Mouse (Mus musculus): Measurements from ENCODE around the gene Aqp1.

DNA sequence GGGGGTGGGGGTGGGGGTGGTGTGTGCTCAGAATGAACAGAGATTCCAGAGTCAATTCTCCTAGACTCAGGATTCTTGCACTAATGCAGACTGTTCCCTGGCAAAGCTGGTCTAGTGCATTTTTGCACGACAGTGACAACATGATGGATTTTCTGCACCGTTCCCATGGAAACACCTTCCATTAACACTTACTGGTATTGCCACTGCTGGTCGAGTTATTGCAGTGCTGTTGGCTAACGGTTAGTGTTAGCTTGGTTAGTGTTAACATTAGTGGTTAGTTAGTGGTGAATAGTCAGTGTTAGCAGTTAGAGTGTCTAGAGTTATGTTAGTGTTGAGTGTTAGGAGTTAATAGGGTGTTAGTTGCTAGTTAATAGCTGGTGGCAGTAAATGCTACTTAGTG, 55.6 kb downstream of the Aqp1 start:
- TF ChIP-seq CTCF (IDR thresholded peaks at IDR 0.05; ENCODE audit: insufficient read depth, low read length) (no peak), POLR2A (IDR thresholded peaks at IDR 0.05; ENCODE audit: borderline replicate concordance, extremely low read depth, low read depth, low read length) (no peak)

Data from lung, adult 2 months (tissue).